Mouse (Mus musculus) heart, adult 9 months (tissue): ENCODE data around the gene Ccdc181.

Experiments used
- DNase-seq, 2 experiments: peaks; one replicate each; pipeline ENCODE4 v3.0.0; 2022; ENCODE audit warnings: low spot score in 2 of 2

Gene Ccdc181

GRCm38 (mm10) chr1:164335435-164335834 lies 60.0 kb downstream of the Ccdc181 start:
- no peak for DNase-seq

- DNase-seq = no peak
These were observed 60.5 kb downstream of the Ccdc181 start for GRCm38 (mm10) chr1:164335846-164336245.
